Mouse (Mus musculus) thymus, postnatal 25 days (tissue): ENCODE data around the gene C2cd5.
"Not testable (repeated sequence)": the region's sequence is repeated elsewhere in the genome, so short reads cannot be mapped to it uniquely, and the experiment has no call there.

Experiments used
- DNase-seq: peaks from one replicate; pipeline ENCODE4 v3.0.0; 2022

C2cd5 gene

GRCm38 (mm10) chr6:143099681-143100382 lies at the start of gene C2cd5:
TSS of gene C2cd5 (minus strand) at chr6:143100141.
- peak; percentile 98 for DNase-seq

DNA sequence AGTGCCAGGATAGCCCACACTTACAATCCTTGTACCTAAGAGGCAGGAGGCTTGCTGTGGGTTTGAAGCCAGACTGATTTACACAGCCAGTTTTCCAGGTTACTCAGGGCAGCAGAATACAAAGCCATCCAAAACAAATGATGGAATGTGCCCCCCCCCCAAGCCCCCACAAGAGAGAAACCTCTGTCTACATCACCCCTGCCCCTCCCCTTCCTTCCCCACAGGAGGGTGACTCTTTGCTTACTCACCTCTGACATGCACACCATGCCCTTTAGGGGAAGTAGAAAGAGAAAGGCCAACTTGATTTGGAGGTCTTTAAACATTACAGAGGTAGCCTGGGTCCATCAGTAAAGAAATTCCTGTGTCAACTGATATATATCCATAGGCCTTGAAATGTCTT lies 48.9 kb upstream of the C2cd5 start:
- no peak for DNase-seq

DNA sequence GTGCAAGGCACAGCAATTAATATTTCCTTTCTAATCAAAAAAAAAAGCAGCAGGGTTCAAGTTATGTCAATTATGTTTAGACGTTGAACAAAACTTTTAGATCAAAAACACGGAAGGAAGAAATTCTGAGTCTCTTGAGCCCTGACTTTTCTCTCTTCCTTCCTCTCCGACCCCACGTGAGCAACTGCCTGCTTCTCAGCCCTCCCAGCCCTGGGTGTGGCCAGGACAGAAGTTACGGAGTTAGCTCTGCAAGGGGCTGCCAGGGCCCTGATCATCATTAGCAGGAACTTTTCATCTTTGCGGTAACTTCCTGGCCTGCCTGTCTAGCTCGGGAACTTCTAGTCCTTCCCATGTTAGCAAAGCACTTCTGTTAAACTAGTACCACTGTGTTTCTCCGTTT lies 46.8 kb upstream of the C2cd5 start:
- peak; percentile 80 for DNase-seq

DNA sequence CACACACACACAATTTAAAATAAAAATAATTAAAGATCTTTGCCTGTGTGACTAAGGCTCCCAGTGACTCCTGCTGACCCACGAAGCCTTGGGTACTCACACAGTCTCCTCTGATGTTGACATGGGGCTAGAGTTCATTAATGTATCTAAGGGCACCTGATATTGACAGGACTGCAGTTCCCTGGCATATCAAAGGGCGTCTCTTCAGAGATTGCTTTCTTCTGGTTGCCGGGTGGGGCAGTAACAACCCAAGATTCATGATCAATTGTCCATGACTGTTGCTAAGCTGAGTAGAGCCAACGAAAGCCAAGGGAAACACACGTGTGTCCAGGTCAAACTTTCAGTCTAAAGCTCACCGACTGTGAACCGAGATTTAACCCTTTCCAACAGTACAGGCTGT lies 45.1 kb upstream of the C2cd5 start:
- no peak for DNase-seq

DNA sequence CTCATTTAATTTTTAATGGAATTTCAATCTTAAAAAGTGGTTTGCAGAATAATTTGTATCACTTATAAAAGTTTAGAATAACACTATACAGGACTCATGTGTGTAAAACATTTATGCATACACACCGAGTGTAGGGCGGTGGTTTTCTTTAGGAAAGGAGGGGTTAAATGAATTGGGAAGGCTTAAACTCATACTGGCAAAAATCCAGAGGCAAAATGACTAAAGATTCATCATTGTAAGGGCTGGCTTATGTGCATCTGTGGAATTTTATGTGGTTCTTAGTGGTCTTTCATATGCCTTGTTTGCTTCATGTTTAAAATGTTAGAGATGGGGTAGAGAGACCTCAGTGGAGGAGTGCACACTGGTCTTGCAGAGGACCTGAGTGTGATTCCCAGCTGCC lies 44.6 kb upstream of the C2cd5 start:
- no peak for DNase-seq

DNA sequence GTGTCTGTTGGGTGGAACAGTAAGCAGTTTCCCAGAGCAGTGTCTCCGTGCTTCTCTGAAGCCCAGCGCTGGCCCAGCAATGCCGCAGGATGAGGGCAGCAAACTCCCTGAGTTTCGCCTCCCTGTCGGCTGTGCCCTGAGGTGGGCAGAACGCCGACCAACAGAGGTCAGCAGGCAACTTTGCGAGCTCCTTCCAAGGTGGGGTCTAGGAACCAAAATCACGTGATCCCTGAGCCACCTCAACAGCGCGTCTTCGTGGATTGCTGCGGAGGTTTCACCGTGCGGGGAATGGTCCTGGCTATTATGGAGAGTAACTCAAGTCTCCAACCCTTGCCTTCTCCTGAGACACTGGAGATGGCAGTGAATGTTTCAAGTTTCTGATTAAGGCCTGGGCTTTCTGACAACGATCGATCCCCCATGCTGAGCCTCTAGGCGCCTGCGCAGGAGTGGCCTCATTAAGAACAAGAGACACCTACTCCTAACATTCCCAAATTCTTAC lies 43.9 kb upstream of the C2cd5 start:
- no peak for DNase-seq

- DNase-seq = no peak
Measured at GRCm38 (mm10) chr6:143143321-143143720, 43.4 kb upstream of the C2cd5 start.

DNA sequence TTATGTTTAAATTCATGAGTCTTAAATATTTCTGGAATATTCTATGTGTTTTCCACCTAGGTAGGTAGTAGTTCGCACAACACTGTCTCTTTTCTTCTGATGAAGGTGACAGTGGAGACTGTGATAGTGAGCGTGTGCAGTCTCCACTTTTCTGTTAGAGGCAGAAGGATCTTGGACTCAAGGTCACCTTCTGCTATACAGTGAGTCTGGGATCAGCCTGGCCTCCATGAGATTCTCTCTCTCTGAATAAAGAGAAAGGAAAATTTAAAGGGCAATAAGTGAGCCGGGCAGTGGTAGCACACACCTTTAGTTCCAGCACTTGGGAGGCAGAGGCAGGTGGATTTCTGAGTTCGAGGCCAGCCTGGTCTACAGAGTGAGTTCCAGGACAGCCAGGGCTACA lies 42.9 kb upstream of the C2cd5 start:
- DNase-seq = no peak

- DNase-seq = not testable (repeated sequence)
Measured at GRCm38 (mm10) chr6:143141624-143142592, 42.0 kb upstream of the C2cd5 start.

- DNase-seq = no peak
Measured at GRCm38 (mm10) chr6:143140884-143141283, 40.9 kb upstream of the C2cd5 start.

- DNase-seq = no peak
Measured at GRCm38 (mm10) chr6:143139417-143139816, 39.5 kb upstream of the C2cd5 start.

GRCm38 (mm10) chr6:143137341-143137740 lies 37.4 kb upstream of the C2cd5 start:
- DNase-seq = no peak

- no peak for DNase-seq
Measured at GRCm38 (mm10) chr6:143136688-143137087, 36.7 kb upstream of the C2cd5 start.

GRCm38 (mm10) chr6:143135097-143135496 lies 35.2 kb upstream of the C2cd5 start:
- DNase-seq = no peak

- no peak for DNase-seq
Measured at GRCm38 (mm10) chr6:143133150-143133549, 33.2 kb upstream of the C2cd5 start.

DNA sequence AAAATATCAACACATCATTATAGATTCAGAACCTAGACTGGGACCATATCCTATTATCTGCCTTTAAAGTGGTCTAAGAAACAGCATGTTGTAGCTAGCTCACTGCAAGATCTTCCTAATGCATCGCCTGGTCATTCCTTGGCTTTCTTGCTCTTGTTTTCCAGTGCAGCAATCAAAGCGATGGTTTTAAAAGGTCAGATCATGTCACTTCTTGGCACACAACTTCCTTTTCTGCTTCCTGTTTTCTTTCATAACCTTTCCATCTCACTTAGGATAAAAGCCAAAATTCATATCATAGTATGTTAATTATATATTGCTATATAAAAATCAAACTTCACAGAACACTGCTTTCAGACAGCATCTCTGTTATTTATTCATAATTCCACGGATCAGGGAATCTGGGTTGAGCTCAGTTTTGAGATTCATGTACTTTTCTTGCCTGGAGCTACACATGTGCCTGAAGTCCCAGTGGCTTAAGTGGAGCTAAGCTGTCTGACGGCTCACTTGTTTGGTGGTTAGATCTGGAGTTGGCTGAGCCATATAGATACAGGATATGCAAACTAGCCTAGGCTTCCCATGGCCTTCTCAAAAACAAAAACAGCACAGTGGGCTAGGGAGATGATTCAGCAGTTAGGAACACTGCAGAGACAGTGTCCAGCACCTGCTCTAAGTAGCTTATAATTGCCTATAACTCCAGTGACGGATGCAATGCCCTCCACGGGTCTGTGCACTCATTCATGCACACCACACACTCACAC lies 32.1 kb upstream of the C2cd5 start:
- no peak for DNase-seq

DNA sequence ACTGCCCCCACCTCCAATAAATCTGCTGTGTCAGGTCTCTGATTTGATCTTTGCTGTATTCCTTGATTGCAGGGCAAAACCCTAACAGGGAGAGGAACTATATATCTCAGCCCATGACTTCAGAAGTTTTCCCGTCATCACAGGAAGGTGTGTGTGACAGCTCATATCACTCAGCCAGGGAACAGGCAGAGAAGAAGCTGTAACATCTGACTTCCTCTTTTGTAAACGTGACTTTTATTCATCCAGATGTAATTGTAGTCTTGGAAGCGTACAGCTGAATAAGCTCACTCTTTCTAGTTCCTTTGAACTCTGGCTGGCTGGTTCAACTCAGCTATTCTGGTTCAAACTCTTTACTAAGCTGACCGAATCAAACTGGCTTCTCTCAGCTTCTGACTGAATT lies 30.5 kb upstream of the C2cd5 start:
- no peak for DNase-seq

DNA sequence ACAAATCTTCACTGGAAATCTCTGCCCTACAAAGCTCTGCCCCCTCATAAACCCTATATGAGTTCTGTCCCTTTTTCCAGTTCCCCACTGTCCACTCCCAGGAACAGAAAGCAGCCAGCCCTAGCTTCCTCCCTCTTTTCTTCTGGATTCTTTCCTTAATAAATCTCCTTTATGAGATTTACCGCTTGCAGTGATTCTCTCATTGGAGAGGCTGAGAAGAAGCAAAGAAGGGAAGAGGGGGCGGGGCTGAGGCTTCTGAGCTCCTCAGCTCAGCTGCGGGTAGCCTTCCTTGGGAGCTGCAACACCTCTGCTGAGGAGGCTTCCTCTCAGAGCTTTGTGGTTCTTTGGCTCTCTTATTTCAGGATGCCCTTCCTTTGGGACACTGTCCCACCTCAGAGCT lies 30.0 kb upstream of the C2cd5 start:
- no peak for DNase-seq

DNA sequence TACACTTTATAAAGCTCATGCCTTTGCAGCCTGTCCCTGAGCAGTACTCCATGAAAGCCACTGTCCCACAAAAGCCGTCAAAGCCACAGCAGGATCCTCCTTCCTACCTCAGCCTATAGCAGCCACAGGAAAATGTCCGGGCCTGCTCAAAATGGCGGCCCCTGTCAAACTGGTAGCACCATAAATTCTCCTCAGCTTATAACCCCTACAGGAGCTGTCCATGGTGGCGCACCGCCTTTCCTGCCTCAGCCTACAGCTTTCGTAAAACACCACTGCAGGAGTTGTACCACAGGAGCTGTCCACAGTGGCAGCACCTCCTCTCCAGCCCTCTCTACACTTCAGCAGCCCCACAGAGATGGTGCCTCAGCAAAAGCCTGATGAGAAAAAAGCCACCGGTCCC lies 29.5 kb upstream of the C2cd5 start:
- DNase-seq = no peak

DNA sequence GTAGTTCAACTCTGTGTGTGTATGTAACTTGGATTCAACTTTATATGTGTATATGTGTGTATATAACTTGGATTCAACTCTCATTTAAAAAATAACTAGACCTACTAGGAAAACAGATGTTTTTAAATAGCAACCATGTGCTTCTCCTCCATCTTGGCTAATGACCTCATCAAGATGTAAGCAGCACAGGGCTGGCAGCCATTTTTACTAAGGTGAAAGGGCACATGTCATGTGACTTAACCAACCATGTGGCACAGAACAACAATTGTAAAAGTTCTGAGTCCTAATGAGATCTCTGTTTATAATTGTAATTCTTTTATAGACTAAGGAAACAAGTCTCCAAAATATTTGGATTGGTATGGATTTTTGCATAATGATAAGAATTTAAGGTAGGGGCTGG lies 25.8 kb upstream of the C2cd5 start:
- no peak for DNase-seq

GRCm38 (mm10) chr6:143119325-143119724 lies 19.4 kb upstream of the C2cd5 start:
- no peak for DNase-seq

DNA sequence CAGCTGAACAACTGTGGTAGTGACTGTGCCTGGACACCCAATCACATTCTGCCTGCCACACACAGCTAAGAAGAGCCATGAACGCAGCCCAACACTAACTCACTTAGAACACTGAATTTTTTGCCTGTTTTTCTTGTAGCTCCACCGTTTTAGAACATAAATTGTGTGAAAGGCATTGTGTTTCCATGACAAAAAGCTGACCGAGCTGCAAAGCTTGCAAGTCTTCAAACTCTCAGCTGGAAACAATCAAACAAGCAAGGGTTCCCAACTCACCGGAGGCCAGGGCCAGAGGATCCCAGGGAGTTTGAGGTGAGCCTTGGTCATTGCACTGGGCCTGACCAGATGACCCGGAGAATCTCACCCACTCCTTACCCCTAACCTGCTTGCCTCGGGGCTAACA lies 16.8 kb upstream of the C2cd5 start:
- no peak for DNase-seq

DNA sequence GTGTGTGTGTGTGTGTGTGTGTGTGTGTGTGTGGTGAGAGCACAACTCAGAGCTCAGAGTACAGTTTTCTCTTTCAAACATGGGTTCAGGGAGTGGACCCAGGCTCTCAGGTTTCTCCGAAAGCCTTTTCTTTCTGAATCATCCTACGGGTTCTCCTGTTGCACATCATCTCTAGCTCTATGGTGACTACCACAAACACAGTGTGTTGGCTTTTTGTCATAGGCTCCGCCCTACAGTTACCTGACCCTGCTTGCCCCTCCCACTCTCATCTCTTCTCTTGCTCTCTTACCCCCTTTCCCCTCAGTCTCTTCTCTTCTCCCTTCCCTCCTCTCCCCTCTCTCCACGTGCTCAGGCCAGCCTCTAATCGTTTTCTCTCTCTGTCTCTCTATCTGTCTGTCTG lies 15.6 kb upstream of the C2cd5 start:
- DNase-seq = no peak
